Mouse (Mus musculus) thymus, adult 2 months (tissue): ENCODE measurements at regions not wholly inside any gene's neighbourhood (a gene's known extent, or its start where the extent isn't known, plus 50 kb on each side); places are given as distances from the start of the nearest gene placed in this dataset.

Source experiments
- CTCF ChIP-seq: fragments of 200-500 bp; IDR thresholded peaks from 2 replicates; pipeline ENCODE4 v1.5.1; 2012; ENCODE audit warnings: mild to moderate bottlenecking, control low read depth, low read length, moderate library complexity, borderline replicate concordance; ENCODE audit not compliant: control insufficient read depth, poor library complexity, insufficient read depth; ENCODE audit errors: extremely low read depth
- POLR2A ChIP-seq: fragments of 200-500 bp; IDR thresholded peaks from 2 replicates; pipeline ENCODE4 v1.6.1; 2012; ENCODE audit warnings: mild to moderate bottlenecking, low read length, control low read depth, moderate library complexity; ENCODE audit not compliant: control insufficient read depth, poor library complexity, insufficient read depth; ENCODE audit errors: extremely low read depth

DNA sequence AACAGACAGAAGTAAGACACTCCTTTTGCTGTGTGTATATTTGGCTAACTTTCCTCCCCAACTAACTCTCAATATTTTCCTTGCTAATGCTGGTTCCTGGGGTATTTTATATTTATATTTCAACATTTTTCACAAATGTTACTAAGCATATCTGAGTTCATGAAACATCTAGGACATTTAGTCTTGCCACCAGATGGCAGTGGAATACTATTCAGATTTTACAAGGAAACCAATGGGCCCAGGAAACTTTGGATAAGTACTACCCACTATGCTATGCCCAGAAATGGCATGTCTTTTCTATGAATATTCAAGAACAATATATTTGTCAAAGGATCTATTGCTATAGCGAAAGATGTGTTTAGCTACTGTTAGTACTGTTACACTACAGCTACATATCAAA, 251.1 kb downstream of the Car8 start:
- TF ChIP-seq CTCF (no peak), POLR2A (no peak)
